Mouse (Mus musculus) cerebellum, adult 11-12 months (tissue): ENCODE results near the gene Gabrb1.
A peak's percentile ranks its signal among the peaks of the same experiment; 100 is the strongest.
"Not testable (repeated sequence)": the region's sequence is repeated elsewhere in the genome, so short reads cannot be mapped to it uniquely, and the experiment has no call there.

Experiments used
- DNase-seq: peaks from one replicate; pipeline ENCODE4 v3.0.0; 2022

Gabrb1 gene

DNA sequence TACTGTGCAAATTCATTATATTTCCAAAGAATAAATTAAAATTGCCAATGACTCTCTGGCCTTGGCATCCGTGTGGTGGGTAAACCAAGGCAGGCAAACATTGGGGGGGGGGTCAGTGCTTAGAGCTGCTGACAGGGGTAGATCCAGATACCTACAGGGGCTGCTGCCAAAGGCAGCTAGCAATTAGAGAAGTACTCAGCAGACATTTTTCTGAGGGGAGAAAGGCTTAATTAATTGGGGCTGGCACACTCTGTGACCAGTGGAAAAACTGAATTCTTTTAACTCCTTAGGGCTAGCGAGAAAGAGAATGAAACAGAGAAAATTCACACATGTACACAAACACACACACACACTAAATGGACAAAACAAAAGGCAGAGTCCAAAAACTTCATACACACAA, 388.3 kb downstream of the Gabrb1 start:
- no peak for DNase-seq

- DNase-seq = no peak
Observed at GRCm38 (mm10) chr5:72064079-72064478, 406.2 kb downstream of the Gabrb1 start.

GRCm38 (mm10) chr5:72068826-72069225, 410.9 kb downstream of the Gabrb1 start:
- peak; percentile 28 for DNase-seq

GRCm38 (mm10) chr5:72069398-72069797, 411.5 kb downstream of the Gabrb1 start:
- DNase-seq = not testable (repeated sequence)

DNA sequence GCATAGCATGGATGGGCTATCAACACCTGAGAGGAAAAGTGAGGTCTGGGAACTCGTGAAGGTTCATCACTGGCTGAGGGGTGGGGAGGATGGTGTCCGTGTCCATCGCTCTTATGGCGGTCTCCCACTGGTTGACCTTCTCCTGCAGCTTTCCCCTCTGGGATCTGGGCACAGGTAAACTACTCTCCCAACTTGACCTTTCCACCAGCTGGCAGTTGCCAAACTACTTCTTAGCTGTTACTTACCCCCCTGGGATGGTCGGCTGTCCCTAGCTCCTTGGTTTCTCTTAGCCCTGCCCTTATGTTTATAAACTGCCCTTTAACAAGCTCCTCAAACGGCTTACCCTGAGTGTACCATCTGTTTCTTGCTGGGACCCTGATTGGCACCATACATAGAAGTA, 418.9 kb downstream of the Gabrb1 start:
- peak; percentile 38 for DNase-seq

DNA sequence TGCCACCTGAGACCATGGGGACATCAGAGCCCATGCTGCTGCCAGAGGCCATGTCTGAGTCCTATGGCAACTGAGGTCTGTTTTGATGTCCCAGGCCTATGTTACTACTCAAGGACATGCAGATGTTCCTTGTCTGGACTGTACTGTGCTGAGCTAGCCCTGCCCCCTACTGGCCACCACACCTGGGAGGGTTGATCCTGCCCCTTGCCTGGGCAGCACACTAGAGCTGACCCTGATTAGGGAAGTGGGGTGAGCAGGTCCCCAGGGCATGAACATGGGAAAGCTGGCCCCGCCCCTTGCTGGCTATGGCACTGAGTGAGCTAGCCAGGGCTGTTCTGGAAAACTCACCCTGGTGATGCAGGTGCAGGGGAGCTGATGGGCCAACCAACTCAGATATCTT, 428.6 kb downstream of the Gabrb1 start:
- no peak for DNase-seq

DNA sequence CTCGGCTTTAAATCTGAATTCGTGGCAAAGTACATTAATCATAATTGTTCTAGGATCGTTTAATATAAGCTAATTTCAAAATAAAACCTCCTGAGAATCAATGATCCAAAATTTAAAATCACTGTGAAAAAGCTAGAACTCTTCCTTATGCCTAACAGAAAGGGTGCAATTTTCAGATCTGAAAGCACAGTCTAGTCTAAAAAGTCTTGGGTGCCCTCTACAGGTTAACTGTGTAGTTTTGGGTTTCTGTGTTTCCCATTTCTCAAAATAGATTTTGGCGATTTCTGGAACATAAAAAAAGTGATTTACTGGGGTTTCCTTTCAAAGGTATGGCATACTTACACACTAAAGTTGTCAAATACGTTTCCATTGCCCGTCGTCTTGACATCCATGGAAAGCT, 436.7 kb downstream of the Gabrb1 start:
- no peak for DNase-seq

GRCm38 (mm10) chr5:72095015-72095414, 437.1 kb downstream of the Gabrb1 start:
- DNase-seq = no peak

- no peak for DNase-seq
Observed at GRCm38 (mm10) chr5:72104274-72104921, 446.5 kb downstream of the Gabrb1 start.

DNA sequence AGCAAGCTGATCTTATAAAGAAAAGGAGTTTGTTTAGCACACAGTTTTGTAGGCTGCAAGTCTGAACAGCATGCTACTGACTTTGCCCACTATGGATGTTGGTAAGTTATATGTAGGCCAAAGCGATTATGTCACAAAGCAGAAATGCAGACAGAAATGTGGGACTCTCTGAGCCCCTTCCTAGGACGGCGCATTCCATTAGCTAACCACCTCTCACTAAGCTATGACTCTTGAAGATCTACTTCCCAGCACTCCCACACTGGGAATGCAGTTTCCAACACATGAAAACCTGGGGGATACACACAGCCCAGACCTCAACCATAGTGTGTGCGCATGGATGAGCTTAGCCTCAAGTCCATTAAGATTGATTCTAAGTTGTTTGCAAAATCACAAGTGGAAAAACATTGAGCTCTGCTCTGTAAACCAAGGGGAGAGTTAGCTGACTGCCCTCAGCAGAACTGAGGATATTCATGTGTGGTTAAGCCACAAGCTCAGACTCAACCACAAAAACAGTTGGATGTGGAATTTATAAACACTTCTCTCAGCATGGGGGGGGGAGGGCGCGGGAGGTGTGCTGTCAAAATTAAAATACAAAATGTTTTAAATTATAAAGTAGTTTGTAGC, 464.6 kb downstream of the Gabrb1 start:
- no peak for DNase-seq

DNA sequence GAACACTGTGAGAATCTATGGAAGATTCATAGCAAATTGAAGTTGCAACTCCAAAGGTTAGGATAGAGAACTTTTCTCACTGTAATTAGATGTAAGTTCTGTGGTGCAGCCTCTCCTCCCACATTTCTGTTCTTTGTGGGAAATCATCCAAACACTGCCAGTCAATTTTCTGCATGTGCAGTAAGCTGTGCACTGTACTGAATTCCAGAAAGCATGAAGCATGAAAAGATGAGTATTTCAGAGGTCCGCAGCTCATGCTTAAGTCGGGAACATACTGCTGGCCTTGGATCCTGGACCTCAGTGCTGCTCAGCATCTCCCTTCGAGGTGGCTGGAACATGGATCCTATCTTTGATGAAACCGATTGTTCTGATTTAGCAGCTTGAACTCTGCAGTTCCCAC, 468.8 kb downstream of the Gabrb1 start:
- no peak for DNase-seq

DNA sequence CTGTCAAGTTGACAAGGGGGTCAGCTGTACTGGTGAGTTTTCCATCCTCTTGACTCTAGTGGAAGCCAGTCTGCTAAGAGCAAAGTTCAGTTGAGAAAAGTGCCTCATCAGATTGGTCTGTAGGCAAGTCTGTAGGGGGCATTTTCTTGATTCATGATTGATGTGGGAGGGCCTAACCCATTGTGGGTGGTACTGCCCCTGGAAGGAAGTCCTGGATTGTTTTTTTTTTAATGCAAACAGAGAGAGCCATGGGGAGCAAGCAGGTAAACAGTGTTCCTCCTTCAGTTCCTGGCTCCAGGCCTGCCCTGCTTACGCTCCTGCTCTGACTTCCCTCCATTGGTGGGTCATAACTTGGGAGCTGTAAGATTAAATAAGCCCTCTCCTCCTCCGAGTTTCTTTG, 476.0 kb downstream of the Gabrb1 start:
- no peak for DNase-seq

GRCm38 (mm10) chr5:72138256-72138655, 480.3 kb downstream of the Gabrb1 start:
- DNase-seq = no peak

GRCm38 (mm10) chr5:72139619-72140018, 481.7 kb downstream of the Gabrb1 start:
- no peak for DNase-seq

DNA sequence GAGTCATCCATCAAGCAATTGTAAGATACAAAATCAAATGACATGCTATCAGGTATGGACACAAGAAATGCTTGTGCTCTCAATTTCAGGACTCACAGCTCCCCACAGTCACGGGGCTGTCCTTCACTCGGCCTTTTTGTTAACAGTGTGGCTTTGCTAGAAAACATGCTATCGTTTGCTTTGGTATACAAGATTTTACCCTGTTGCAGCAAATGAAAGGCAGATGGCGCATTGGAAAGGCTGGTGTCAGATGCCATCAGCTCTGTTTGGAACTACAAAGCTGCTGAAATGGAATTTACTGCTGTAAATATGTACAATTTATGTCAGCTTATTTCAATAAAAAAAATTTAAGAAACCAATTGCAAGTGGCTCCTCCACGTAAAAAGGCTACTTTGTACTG, 490.8 kb downstream of the Gabrb1 start:
- DNase-seq = no peak

DNA sequence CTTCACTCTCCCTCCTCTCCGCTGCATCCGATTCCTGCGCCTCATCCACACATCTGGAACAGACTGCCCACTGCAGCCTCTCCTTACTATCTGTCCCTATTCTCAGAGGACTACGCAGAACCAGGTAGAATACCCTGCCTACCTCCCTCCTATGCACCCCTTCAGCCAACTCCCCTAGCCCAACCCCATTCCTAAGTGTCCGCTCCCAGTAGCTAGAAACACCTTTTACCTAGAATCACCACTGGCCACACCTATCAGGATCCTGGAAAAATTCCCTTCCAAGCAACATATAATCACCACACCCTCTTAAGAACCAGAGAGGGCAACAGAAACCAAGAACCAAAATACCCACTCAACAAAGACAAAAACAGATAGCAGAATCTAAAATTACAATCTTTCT, 493.0 kb downstream of the Gabrb1 start:
- DNase-seq = no peak

DNA sequence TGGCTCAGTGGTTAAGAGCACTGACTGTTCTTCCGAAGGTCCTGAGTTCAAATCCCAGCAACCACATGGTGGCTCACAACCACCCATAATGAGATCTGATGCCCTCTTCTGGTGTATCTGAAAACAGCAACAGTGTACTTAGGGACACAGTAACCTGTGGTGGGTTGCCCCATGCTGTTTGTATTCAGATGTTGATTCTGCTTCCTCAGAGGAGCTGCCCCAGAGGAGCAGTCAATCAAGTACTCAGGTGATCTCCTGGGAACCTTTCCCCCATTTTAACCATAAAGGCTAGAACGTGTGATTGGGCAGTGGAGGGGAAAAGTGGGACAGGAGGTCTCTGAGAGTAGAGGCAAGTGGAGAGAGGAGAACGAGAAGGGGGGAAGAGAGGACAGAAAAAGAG, 497.8 kb downstream of the Gabrb1 start:
- not testable (repeated sequence) for DNase-seq

- no peak for DNase-seq
Observed at GRCm38 (mm10) chr5:72156598-72156997, 498.7 kb downstream of the Gabrb1 start.

- no peak for DNase-seq
Observed at GRCm38 (mm10) chr5:72158667-72159066, 500.8 kb downstream of the Gabrb1 start.

- DNase-seq = no peak
Observed at GRCm38 (mm10) chr5:72159537-72159936, 501.6 kb downstream of the Gabrb1 start.

- no peak for DNase-seq
Observed at GRCm38 (mm10) chr5:72160781-72161485, 503.0 kb downstream of the Gabrb1 start.

DNA sequence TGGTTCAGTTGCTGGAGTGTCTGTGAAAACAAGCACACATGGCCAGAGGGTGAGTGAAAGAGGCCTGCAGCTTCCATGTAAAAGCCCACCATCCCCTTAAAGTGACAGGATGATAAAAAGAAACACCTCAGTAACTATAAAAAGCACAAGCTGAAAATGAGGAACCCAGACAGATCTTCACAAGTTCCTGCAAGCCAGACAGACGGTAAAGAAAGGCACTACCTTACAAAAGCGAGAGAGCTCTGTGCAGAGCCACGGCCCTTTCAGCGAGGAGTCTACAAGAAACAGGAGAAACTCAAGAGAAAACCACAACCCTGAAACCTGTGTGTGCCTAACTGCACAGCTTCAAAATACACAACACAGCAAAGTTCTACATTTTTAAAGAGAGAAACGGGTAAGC, 504.9 kb downstream of the Gabrb1 start:
- no peak for DNase-seq

DNA sequence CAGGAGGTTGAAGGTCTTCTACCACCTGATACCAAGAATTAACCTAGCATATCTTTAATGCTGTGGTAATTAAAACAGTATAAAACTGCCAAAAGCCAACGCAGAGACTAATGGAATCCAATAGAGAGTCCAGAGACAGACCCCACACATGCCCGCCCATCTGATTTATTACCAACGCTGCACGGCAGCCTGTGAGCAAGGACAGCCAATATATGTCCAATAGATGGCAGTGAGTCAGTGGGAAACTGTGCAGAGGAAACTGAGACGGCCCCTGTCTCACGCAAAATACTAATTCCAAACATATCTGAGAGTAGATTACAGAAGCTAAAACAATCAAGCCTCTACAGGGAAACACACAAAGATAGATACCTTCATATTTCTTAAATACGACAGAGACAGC, 506.5 kb downstream of the Gabrb1 start:
- DNase-seq = no peak

DNA sequence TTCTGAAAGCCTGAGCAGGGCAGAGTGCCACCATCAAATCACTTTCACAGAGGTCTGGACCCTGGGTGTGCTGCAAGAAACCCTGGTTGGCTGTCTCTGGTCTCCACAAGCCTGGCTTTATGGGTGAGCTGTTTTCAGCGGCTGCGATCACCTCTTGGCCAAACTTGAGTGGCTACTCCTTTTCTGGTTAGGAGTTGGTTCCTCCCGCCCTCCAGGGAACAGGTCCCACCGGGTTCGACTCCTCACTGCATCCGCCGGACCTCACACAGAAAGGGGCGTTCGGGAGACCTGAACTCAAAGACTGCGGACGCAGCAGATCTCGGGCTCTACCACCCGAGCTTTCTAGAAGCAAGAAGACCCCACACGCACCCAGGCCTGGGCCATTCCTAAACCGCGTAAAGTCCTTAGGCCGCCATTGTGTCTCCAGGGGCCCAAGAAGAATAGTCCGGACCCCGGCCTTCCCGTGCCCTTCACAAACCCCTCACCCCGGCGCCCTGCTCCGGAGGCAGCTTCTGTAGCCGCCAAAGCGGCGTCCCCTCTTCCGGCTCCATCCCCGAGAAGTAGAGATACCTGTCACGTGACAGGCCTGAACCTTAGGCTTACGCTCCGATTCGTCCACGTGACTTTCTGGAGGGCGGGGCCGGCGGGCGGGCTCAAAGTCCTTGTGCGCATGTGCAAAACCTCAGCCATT, 509.8 kb downstream of the Gabrb1 start, which contains the start of gene Commd8:
TSS of gene Commd8 (minus strand) at position 596 of the 691 bp plus-strand sequence.
- peak; percentile 92 for DNase-seq
